Comparison of ENCODE assay signal across 8 mouse cellular contexts in the genomic region with DNA sequence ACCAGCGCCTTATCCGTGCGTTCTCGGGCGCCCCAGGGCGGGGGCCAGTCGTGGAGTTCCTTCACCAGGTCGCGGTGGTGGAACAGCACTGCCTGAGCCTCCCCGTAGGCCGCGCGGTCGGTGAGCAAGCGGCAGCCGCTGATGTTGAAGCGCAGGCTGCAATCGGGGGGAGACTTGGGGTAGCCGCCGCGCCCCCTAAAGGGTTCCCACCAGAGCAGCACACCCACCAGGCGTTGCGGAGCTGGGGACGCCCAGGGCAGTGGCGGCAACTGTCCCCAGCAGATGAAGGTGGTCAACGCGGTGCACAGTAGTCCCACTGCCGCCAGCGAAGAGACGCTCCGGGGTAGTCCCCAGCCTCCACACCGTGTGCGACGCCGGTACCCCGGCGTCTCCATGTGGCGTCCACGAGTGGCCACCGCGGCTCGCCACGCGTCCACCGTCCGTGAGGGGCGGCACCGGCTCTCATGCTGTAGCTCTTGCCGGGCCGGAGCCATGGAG. TPM values are rescaled to one million over a fixed set of nuclear protein-coding genes. Genes with fewer than 3 reads are reported as not detected.
DNase-seq lines count a peak whose midpoint lies in the region; ATAC-seq and TF ChIP-seq lines count a peak whose summit lies in the region.

No protein-coding gene starts in this region.

- H3K9me3 ChIP-seq in heart, postnatal 0 days (replicated peaks; ENCODE audit: control insufficient read depth, low read length), result no peaks in the 10 kb centered on the region
- H3K9me3 ChIP-seq in limb, embryonic 12.5 days, result no peaks in the 10 kb centered on the region
- H3K9me3 ChIP-seq in midbrain, postnatal 0 days (ENCODE audit: low read length), result no peaks in the 10 kb centered on the region

- no peak overlapping the region for H3K27ac ChIP-seq in liver, adult 2 months (replicated peaks; ENCODE audit: insufficient read depth, low read depth, low read length)
- no peak overlapping the region for H3K27ac ChIP-seq in heart, postnatal 0 days (ENCODE audit: low read depth)
- peak overlapping the region; percentile 67 for H3K27ac ChIP-seq in limb, embryonic 12.5 days
- no peak overlapping the region for H3K27ac ChIP-seq in midbrain, postnatal 0 days (ENCODE audit: low read depth, low read length)

- no peak for TF ChIP-seq CTCF in liver, adult 2 months (IDR thresholded peaks at IDR 0.05; ENCODE audit: low read depth, low read length)
- no peak for TF ChIP-seq CTCF in heart, postnatal 0 days (IDR thresholded peaks at IDR 0.05; ENCODE audit: low read depth)
- peak; percentile 40; the same call in 1 of the 2 replicates for TF ChIP-seq CTCF in midbrain, postnatal 0 days (IDR thresholded peaks at IDR 0.05)

- TF ChIP-seq POLR2A in liver, adult 2 months (IDR thresholded peaks at IDR 0.05; ENCODE audit: extremely low read depth, insufficient read depth, low read length), result no peak

- 2% methylated on average over 50 of the region's 50 CpGs for WGBS in liver, adult 2 months
- WGBS in heart, postnatal 0 days, result under 1% methylated on average over 50 of the region's 50 CpGs
- WGBS in limb, embryonic 12.5 days, result 1% methylated on average over 50 of the region's 50 CpGs
- WGBS in midbrain, postnatal 0 days, result under 1% methylated on average over 50 of the region's 50 CpGs

- peaks cover 6% of the 10 kb centered on the region for H3K27me3 ChIP-seq in liver, adult 2 months (ENCODE audit: control insufficient read depth, insufficient read depth, low read length)
- peaks cover 12% of the 10 kb centered on the region for H3K27me3 ChIP-seq in heart, postnatal 0 days (ENCODE audit: control insufficient read depth, insufficient read depth, low read length)
- peaks cover 10% of the 10 kb centered on the region; the same call in 1 of the 2 replicates for H3K27me3 ChIP-seq in limb, embryonic 12.5 days
- H3K27me3 ChIP-seq in midbrain, postnatal 0 days (ENCODE audit: insufficient read depth, low read length), result no peaks in the 10 kb centered on the region

- peak overlapping the region; percentile 83 for H3K4me2 ChIP-seq in heart, postnatal 0 days (ENCODE audit: low read depth, low read length)
- H3K4me2 ChIP-seq in limb, embryonic 12.5 days, result peak overlapping the region; percentile 94
- H3K4me2 ChIP-seq in midbrain, postnatal 0 days (ENCODE audit: low read depth, low read length, poor library complexity, severe bottlenecking), result peak overlapping the region; percentile 92

- ATAC-seq in common myeloid progenitor, adult 5-6 weeks (replicated peaks; ENCODE audit: low read depth, poor library complexity, severe bottlenecking), result peak; percentile 64
- peak; percentile 70 for ATAC-seq in heart, postnatal 0 days (ENCODE audit: insufficient read depth, low read depth)
- peak; percentile 72 for ATAC-seq in limb, embryonic 12.5 days (ENCODE audit: insufficient number of reproducible peaks, insufficient read depth, low FRiP score, low TSS enrichment, low read depth)
- peak; percentile 84 for ATAC-seq in midbrain, postnatal 0 days (ENCODE audit: low FRiP score)

- peak overlapping the region; percentile 62 for H3K9ac ChIP-seq in liver, adult 2 months (ENCODE audit: low read depth, low read length)
- H3K9ac ChIP-seq in heart, postnatal 0 days (replicated peaks; ENCODE audit: low read depth, low read length), result peak overlapping the region; percentile 40
- H3K9ac ChIP-seq in limb, embryonic 12.5 days (replicated peaks), result peak overlapping the region; percentile 74
- H3K9ac ChIP-seq in midbrain, postnatal 0 days (replicated peaks; ENCODE audit: low read length, poor library complexity, severe bottlenecking), result peak overlapping the region; percentile 61

- H3K79me2 ChIP-seq in liver, adult 2 months (ENCODE audit: control insufficient read depth, insufficient read depth, low read length), result no peaks in the 10 kb centered on the region

- no peaks in the 10 kb centered on the region for H3K36me3 ChIP-seq in liver, adult 2 months (ENCODE audit: control insufficient read depth, insufficient read depth, low read length)
- no peaks in the 10 kb centered on the region for H3K36me3 ChIP-seq in heart, postnatal 0 days (replicated peaks; ENCODE audit: control insufficient read depth, insufficient read depth, low read length)
- H3K36me3 ChIP-seq in limb, embryonic 12.5 days, result no peaks in the 10 kb centered on the region
- no peaks in the 10 kb centered on the region for H3K36me3 ChIP-seq in midbrain, postnatal 0 days (ENCODE audit: insufficient read depth, low read length)

- no peak for TF ChIP-seq EP300 in heart, postnatal 0 days (IDR thresholded peaks at IDR 0.05; ENCODE audit: low read depth)

- H3K4me1 ChIP-seq in liver, adult 2 months (ENCODE audit: control insufficient read depth, insufficient read depth, low read length), result no peaks in the 10 kb centered on the region
- H3K4me1 ChIP-seq in heart, postnatal 0 days (ENCODE audit: control insufficient read depth, insufficient read depth), result no peaks in the 10 kb centered on the region
- H3K4me1 ChIP-seq in limb, embryonic 12.5 days (replicated peaks), result peaks cover 40% of the 10 kb centered on the region
- H3K4me1 ChIP-seq in midbrain, postnatal 0 days (ENCODE audit: insufficient read depth, low read length), result no peaks in the 10 kb centered on the region

- DNase-seq in liver, adult 2 months (ENCODE audit: extremely low read depth, low read depth, low spot score), result no peak
- no peak for DNase-seq in liver
- no peak for DNase-seq in heart, postnatal 0 days (ENCODE audit: low spot score)
- no peak for DNase-seq in midbrain, postnatal 0 days (ENCODE audit: low spot score)
- peak; percentile 24 for DNase-seq in urinary bladder, postnatal 14 days (ENCODE audit: low spot score)
- DNase-seq in T-cell, adult 2 months (ENCODE audit: low spot score), result no peak

- H3K4me3 ChIP-seq in liver, adult 2 months (ENCODE audit: insufficient read depth, low read depth, low read length), result peak overlapping the region; percentile 63
- peak overlapping the region; percentile 48 for H3K4me3 ChIP-seq in heart, postnatal 0 days (ENCODE audit: low read depth, low read length)
- H3K4me3 ChIP-seq in limb, embryonic 12.5 days (replicated peaks), result peak overlapping the region; percentile 59
- peak overlapping the region; percentile 46 for H3K4me3 ChIP-seq in midbrain, postnatal 0 days (ENCODE audit: low read depth, low read length)

RNA-seq across cellular contexts. Expression of gene Fut4, which starts 0.6 kb away (rescaled TPM):
- total RNA-seq in liver, adult 2 months (2014; rRNA removed), result 0.07 and 0.18 TPM in 2 replicates
- 0.05 and 0.17 TPM in 2 replicates for polyA plus RNA-seq in liver, adult 2 months (2012; rRNA removed)
- 6.2 and 6.4 TPM in 2 replicates for total RNA-seq in common myeloid progenitor, adult 5-6 weeks (2017)
- 1.6 TPM in 1 of 2 replicates, not detected in the other for total RNA-seq in heart, postnatal 0 days (2014; rRNA removed; ENCODE audit: low replicate concordance)
- polyA plus RNA-seq in heart, postnatal 0 days (2015; fragmentation: Nextera tagmentation; extraction: Ambion mirVana), result 0.27 and 0.40 TPM in 2 replicates
- polyA plus RNA-seq in limb, embryonic 12.5 days (2016; fragmentation: Nextera tagmentation; extraction: Ambion mirVana), result 5.4 and 6.4 TPM in 2 replicates
- 3.0 and 3.6 TPM in 2 replicates for total RNA-seq in midbrain, postnatal 0 days (2014; rRNA removed)
- polyA plus RNA-seq in midbrain, postnatal 0 days (2015; fragmentation: Nextera tagmentation; extraction: Ambion mirVana), result 0.68 and 0.74 TPM in 2 replicates

RNA-seq across cellular contexts. Expression of gene Piwil4, which starts 11.0 kb away (rescaled TPM):
- total RNA-seq in liver, adult 2 months (2014; rRNA removed), result not detected in 2 replicates
- not detected in 2 replicates for polyA plus RNA-seq in liver, adult 2 months (2012; rRNA removed)
- total RNA-seq in common myeloid progenitor, adult 5-6 weeks (2017), result not detected in 2 replicates
- total RNA-seq in heart, postnatal 0 days (2014; rRNA removed; ENCODE audit: low replicate concordance), result not detected in 2 replicates
- 0.07 and 0.12 TPM in 2 replicates for polyA plus RNA-seq in heart, postnatal 0 days (2015; fragmentation: Nextera tagmentation; extraction: Ambion mirVana)
- polyA plus RNA-seq in limb, embryonic 12.5 days (2016; fragmentation: Nextera tagmentation; extraction: Ambion mirVana), result 0.18 TPM in 1 of 2 replicates, not detected in the other
- total RNA-seq in midbrain, postnatal 0 days (2014; rRNA removed), result 0.94 and 1.3 TPM in 2 replicates
- polyA plus RNA-seq in midbrain, postnatal 0 days (2015; fragmentation: Nextera tagmentation; extraction: Ambion mirVana), result 0.49 and 0.55 TPM in 2 replicates

RNA-seq across cellular contexts. Expression of gene 1700012B09Rik, which starts 19.3 kb away (rescaled TPM):
- total RNA-seq in liver, adult 2 months (2014; rRNA removed), result not detected in 2 replicates
- polyA plus RNA-seq in liver, adult 2 months (2012; rRNA removed), result not detected in 2 replicates
- total RNA-seq in common myeloid progenitor, adult 5-6 weeks (2017), result 0.87 TPM in 1 of 2 replicates, not detected in the other
- not detected in 2 replicates for total RNA-seq in heart, postnatal 0 days (2014; rRNA removed; ENCODE audit: low replicate concordance)
- not detected in 2 replicates for polyA plus RNA-seq in heart, postnatal 0 days (2015; fragmentation: Nextera tagmentation; extraction: Ambion mirVana)
- not detected in 2 replicates for polyA plus RNA-seq in limb, embryonic 12.5 days (2016; fragmentation: Nextera tagmentation; extraction: Ambion mirVana)
- 6.2 TPM in 1 of 2 replicates, not detected in the other for total RNA-seq in midbrain, postnatal 0 days (2014; rRNA removed)
- 3.9 and 4.4 TPM in 2 replicates for polyA plus RNA-seq in midbrain, postnatal 0 days (2015; fragmentation: Nextera tagmentation; extraction: Ambion mirVana)

RNA-seq across cellular contexts. Expression of gene Mre11a, which starts 32.9 kb away (rescaled TPM):
- 4.0 and 5.7 TPM in 2 replicates for total RNA-seq in liver, adult 2 months (2014; rRNA removed)
- polyA plus RNA-seq in liver, adult 2 months (2012; rRNA removed), result 1.6 TPM in 2 replicates
- total RNA-seq in common myeloid progenitor, adult 5-6 weeks (2017), result 74.8 and 83.5 TPM in 2 replicates
- total RNA-seq in heart, postnatal 0 days (2014; rRNA removed; ENCODE audit: low replicate concordance), result 8.2 and 9.9 TPM in 2 replicates
- polyA plus RNA-seq in heart, postnatal 0 days (2015; fragmentation: Nextera tagmentation; extraction: Ambion mirVana), result 6.0 and 6.4 TPM in 2 replicates
- 34.3 and 35.9 TPM in 2 replicates for polyA plus RNA-seq in limb, embryonic 12.5 days (2016; fragmentation: Nextera tagmentation; extraction: Ambion mirVana)
- total RNA-seq in midbrain, postnatal 0 days (2014; rRNA removed), result 6.7 and 19.3 TPM in 2 replicates
- polyA plus RNA-seq in midbrain, postnatal 0 days (2015; fragmentation: Nextera tagmentation; extraction: Ambion mirVana), result 5.9 and 7.2 TPM in 2 replicates

RNA-seq across cellular contexts. Expression of gene Ankrd49, which starts 33.1 kb away (rescaled TPM):
- total RNA-seq in liver, adult 2 months (2014; rRNA removed), result 9.0 and 9.4 TPM in 2 replicates
- 3.6 and 3.7 TPM in 2 replicates for polyA plus RNA-seq in liver, adult 2 months (2012; rRNA removed)
- 56.2 and 59.8 TPM in 2 replicates for total RNA-seq in common myeloid progenitor, adult 5-6 weeks (2017)
- 7.8 and 25.8 TPM in 2 replicates for total RNA-seq in heart, postnatal 0 days (2014; rRNA removed; ENCODE audit: low replicate concordance)
- polyA plus RNA-seq in heart, postnatal 0 days (2015; fragmentation: Nextera tagmentation; extraction: Ambion mirVana), result 15.5 and 18.0 TPM in 2 replicates
- polyA plus RNA-seq in limb, embryonic 12.5 days (2016; fragmentation: Nextera tagmentation; extraction: Ambion mirVana), result 43.9 and 46.0 TPM in 2 replicates
- 12.1 and 18.5 TPM in 2 replicates for total RNA-seq in midbrain, postnatal 0 days (2014; rRNA removed)
- polyA plus RNA-seq in midbrain, postnatal 0 days (2015; fragmentation: Nextera tagmentation; extraction: Ambion mirVana), result 21.6 and 22.1 TPM in 2 replicates
